Mouse (Mus musculus) lung, postnatal 25 days (tissue): ENCODE results near the gene Tmem268.

Source experiments
- DNase-seq: peaks from one replicate; pipeline ENCODE4 v3.0.0; 2022; ENCODE audit warnings: low spot score

The Tmem268 gene

DNA sequence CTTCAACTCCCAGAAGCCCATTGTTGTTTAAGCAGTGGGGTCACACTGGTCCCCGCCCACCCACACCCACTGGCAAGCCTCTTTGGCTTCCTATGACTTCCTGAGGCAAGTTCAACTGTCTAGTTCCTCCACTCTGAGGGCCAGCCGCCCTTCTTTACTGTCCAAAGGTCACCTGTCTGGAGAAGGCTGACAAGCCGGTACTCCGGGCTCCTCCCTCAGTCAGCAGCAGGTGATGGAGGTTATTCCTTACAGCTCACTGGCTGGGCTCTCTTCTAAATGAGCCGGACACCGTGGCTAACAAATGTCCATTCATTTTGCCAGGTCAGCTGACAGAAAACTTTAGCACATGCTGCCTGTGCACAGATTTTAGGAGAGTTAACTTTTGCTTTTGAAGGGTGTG is 42.2 kb downstream of the Tmem268 start:
- no peak for DNase-seq

DNA sequence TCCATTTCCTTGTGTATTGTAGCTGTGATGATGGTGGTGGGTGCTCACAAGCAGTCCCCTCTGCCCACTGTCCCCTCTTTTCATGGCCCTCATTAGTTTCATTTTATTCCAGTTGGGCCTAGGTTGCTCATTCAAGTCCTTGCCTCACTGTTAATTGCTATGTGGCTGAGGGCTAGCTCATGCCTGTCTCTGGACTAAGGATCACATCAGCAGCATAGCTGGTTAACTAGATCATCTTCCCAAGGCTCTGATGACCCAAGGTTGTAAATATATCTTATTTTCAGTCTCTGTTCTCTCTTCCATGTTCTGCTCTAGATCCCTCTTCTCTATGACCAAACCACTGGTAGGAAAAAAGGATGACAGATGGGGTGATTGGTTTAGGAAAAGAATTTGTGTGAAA is 42.7 kb downstream of the Tmem268 start:
- DNase-seq = no peak

DNA sequence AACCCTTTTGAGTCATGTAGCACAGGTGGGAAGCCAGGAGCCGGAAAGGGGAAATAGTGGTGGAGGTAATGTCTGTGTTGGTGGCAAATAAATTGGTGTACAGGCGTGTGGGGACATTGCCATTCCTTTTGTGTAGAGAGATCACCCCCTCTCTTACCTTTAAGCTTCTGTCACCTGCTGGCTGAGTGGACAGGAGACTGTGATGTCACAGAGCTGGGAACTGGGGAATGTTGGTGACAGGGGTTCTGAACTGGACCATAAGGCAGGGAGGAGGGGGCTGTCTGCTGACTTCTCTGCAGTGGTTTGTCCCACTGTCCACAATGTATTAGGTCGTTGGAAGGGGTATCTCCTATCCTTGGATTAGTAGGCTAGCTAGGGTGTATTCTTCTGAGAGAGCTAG is 46.4 kb downstream of the Tmem268 start, which contains the start of gene Gm11213:
Gene Gm11213, minus strand, starts transcription at position 317 of the 400 bp plus-strand sequence.
- DNase-seq = no peak

DNA sequence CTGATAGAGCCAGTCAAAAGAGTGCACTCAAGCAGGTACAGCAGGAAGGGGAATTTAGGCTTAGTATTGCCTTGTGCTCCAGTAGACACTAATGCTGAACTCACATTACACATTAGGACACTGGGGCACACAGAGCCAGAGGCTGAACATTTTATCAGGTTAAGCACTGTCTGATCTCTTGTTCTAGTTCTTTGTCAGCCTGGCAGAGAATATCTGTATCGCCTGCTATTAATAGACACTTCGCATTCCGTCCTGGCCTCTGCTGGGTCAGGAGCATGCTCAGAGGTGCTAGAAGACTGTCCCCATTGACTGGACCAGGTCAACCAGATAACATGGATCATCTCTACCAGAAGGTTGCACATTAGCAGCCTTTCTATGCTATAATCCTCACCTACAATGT is 47.0 kb downstream of the Tmem268 start:
- no peak for DNase-seq

DNA sequence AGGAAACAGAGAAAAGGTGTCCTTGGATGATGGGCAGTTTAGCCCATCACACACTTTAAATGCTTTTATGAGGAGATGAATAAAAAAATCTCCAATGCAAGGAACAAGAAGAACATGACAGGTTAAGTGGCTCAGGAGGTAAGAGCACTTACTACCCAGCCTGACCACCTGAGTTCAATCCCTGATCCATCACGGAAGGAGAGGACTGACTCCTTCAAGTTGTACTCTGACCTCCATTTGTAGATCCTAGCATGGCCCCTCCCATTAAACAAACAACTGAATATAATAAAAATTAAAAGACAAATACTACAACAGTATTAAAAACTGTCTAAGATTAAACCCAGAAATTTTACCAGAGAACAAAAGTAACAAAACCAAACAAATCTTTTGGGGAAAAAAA is 47.4 kb downstream of the Tmem268 start:
- DNase-seq = no peak

DNA sequence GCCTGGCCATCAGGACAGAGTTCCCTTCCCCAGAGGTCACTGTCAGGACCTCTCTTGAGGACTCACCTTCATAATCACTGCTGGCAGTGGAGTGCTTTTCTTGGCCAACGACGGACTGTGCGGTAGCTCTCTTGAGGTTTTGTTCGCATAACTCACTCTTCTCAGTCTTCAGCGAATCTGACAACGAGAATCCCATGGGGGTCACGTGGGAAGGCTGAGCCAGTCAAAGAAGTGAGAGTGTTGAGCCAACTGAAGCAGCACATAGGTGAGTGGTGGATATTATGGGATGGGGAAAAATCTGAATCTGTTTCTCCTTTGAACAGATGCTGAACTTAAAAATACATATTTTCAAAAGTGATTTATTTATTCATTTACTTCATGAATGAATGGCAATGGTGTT is 49.8 kb downstream of the Tmem268 start:
- no peak for DNase-seq

DNA sequence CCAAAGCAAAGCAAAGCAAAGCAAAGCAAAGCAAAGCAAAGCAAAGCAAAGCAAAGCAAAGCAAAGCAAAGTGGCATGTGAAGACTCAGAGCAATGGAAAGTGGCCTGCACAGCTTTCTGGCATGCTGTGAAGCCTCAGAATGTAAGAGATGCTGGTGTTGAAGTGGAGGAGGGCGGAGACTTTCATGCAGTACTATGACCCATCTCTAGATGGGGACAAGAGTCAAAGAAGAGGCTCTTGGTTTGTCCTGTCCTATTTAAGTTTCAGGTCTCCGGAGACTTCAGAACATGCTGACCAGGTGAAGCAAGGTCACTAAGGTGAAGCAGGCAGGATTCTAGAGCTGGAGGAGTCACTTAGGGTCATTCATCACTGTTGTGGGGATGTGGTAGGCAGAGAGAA is 63.3 kb downstream of the Tmem268 start:
- DNase-seq = no peak

DNA sequence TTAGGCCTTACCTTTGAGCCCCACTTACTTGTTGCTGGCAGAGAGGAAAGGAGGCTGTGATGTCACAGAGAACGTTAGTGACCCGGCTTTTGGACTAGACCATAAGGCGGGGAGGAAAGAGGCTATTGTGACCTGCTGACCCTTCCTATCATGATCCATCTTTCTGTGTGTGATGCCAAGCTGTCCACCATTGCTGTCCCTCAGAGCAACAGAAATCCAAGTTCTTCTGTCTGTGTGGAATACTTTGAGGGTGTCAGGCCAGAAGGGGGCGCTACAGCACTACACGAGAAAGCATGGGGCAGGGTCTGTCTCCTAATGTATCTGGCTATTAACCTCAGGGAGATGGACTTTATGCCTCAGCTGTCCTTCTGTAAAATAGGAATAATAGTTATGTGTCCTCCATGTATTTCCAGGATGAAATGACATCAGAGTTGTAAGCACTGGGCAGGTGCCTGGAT is 63.8 kb downstream of the Tmem268 start, which contains the start of gene Tex48:
Gene Tex48, minus strand, starts transcription at position 51 of the 458 bp plus-strand sequence.
- no peak for DNase-seq

DNA sequence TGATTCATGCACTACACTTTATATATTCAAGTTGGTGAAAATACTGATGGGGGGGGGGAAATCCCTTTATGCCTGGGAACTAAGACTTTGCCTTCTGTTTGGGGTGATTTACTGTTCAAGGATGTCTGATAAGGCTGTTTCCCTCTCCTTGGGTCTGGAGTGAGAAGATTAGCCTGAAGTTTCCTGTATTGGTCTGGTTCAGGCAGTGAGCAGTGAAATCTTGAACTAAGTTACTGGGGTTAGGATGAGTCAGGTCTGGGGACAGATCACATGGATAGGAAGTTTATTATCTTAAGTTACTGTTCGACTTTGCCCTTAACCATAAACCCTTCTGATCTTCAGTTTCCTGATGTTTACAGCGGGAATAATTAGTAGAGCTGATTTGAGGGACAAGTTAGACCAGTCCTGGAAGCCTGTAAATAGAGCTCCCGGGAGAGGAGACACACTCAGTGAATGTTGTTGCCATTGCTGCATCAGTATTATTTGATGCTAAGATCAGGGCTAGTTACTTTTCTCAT is 67.0 kb downstream of the Tmem268 start:
- DNase-seq = no peak

DNA sequence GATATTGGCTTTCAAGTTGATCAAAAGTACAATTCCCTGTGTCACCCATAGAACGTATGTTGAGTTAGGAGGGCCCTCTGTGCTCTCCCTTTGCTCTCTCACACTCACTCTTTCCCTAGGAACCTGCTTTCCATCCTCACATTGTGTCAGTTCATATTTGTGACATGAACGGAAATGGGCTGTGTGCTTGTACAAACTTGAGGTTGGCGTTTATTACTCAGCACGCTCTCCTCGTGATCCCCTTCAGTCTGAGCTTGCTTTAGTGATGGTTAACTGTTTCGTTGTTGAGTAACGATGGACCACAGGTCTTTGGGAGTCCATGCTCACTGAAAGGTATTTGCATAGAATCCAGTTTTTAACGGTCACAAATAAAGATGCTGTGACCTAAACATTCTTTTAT is 68.5 kb downstream of the Tmem268 start:
- no peak for DNase-seq

DNA sequence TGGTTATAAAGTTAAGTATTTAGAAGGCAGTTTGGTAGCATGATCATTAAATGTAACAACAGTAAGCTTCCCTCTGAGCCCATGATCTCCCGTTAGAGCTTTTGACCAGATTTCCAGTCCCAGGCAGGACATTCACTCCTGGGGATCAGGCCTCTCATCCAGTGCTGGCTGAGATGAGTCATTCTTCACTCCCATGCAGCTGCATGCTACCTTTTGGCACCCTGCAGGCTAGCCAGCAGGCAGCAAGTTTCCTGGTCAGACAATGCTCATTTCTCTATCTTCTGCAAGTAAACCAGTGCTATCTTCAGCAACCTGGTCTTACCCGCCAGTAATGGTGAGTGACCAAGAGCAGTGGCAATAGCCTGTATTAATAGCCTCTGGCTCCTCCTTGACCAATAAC is 74.6 kb downstream of the Tmem268 start:
- DNase-seq = no peak
